Mouse (Mus musculus) frontal cortex, postnatal 14 days (tissue): ENCODE data around the gene Acss2.
"Not testable (repeated sequence)": the region's sequence is repeated elsewhere in the genome, so short reads cannot be mapped to it uniquely, and the experiment has no call there.

Experiments used
- DNase-seq, 2 experiments: peaks; one replicate each; pipeline ENCODE4 v3.0.0; 2022; ENCODE audit warnings: low spot score in 2 of 2

Acss2 gene

DNA sequence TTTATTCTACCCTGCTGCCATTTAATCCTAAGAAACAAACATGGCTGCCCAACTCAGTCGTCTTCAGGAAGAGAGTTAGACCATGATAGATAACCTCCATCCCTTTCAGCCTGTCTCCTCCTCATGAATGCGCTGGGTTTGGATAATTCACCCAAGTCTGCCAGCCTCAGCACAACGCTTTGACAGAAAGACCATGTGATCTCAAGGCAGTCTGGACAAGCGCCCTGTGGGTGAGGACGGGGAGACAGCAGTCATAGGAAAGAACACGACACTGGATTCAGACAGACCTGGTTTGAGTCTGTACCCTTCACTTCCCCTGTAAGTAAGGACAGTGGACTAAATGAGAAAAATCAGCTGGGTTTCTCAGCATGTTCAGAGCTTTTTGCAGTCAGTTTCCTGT is 71.8 kb downstream of the Acss2 start:
- no peak for DNase-seq

DNA sequence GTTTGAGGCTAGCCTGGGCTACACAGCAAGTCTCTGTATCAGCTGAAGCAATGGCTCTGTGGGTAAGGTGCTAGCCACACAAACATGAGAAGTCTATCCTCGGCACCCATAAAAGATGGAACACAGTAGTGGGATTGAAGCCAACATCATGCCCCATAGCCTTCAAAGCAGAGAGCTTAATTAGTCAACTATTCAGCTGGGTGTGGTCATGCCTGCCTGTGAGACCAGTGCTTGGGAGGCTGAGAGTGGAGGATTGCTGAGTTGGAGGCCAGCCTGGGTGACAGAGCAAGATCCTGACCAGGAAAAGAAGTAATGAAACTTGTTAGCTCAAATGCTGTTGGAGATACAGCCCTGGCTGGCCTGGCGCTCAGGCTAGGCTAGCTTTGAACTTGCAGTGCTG is 73.1 kb downstream of the Acss2 start:
- DNase-seq, result no peak

DNA sequence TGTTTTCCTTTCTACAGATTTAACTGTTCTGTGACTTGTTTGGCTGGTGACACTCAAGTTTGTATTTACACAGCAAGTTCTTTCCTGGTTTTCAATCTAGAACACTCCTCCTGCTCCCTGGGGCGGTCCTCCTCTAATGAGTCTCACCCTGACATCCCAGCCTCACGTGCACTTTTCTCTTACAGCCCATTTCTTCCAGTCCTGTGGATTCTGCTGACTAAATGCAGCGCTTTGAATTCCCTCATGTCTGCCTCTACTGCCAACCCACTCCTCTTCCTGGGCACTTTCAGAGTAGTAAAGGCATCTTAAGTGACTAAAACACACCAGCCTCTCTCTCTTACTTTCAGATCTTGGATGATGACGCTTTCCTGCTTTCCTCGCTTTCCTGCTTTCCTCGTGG is 73.9 kb downstream of the Acss2 start:
- no peak for DNase-seq

DNA sequence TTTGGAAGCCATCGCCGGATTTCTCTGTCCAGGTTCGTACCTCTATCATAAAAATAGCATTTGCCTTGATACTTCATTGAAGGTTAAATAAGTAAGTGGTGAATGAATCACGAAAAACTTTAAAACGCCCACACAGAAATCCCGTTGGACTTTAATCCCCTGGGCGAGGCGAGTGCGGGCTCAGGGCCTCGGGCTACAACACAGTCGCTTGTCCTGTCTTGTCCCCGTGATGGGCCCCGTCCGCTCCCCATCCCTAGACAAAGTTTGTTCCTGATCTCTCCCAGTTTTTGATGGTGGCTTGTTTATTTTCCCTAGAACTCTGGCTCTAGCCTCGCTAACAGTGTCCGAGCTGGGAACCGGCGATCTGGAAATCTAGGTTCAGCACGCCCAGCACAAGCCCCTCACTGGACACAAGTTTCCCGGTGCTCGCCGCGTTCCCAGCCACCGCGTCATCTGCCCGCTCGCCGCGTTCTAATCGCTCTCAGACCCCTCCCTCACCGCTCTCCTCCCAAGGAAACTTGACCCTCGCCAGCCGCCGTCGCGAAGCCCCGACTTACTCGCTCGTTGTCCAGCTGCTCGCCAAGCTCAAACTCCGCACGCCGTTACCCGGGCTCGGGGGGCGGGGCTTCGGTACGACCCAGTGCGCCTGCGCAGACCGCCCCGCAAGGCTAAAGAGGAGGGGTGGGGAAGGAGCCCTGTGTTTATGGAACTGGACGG is 74.5 kb downstream of the Acss2 start, which contains the start of gene Gss:
TSS of gene Gss (minus strand) at position 674 of the 717 bp plus-strand sequence.
- peak; percentile 95 to 98 for DNase-seq

DNA sequence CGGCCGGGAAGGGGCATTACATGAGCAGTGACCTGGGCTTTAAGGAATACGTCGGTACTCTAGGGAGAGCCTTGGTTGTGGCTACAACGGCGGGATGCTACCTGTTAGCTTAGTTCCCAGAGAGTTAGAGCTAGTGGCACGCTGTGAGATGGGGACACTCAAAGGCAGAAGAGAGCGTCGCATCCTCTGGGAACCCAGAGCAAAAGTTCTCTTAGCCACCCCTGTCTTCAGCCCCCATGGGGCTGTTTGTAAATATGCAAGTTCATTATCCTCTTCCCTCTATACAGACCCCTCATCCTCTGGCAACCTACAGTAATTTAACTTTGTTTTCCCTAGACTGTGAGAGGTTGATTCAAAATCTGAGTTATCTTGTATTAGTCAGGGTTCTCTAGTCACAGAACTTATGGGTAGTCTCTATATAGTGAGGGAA is 75.1 kb downstream of the Acss2 start:
- DNase-seq, result no peak

DNA sequence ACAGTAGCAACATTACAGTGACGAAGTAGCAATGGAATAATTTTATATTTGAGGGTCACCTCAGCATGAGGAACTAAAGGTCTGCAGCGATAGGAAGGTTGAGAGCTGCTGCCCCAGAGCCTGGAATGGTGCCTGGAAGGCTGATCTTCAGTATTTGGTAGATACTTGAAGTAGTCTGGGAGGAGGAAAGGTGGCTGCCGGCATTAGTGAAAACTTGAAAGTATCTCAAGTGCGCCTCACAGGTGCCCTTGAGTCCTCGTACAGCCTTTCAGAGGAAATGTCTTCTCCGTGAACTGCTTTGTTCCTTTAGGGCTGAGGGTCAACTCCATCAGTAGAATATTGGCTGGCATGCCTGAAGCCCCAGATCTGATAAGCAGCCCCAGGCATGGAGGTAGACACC is 77.8 kb downstream of the Acss2 start:
- DNase-seq, result no peak

DNA sequence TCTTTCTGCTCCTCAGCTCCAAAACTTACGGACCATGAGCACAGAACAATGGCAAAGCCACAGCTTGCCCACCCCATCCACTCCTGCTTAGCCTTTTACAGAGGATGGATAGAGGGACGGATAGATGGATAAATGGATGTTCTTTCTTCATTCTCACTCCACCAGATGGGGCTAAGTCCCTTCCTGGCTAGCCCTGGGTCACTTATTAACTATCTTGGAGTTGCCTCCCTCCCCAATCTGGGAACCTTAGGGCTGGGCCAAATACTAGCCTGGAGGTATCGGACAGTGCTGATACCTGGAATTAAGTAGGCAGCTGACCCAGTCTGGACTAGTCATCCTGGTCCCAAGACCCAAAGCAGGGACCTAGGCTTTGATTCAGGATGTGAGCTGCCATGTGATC is 86.0 kb downstream of the Acss2 start:
- no peak for DNase-seq

DNA sequence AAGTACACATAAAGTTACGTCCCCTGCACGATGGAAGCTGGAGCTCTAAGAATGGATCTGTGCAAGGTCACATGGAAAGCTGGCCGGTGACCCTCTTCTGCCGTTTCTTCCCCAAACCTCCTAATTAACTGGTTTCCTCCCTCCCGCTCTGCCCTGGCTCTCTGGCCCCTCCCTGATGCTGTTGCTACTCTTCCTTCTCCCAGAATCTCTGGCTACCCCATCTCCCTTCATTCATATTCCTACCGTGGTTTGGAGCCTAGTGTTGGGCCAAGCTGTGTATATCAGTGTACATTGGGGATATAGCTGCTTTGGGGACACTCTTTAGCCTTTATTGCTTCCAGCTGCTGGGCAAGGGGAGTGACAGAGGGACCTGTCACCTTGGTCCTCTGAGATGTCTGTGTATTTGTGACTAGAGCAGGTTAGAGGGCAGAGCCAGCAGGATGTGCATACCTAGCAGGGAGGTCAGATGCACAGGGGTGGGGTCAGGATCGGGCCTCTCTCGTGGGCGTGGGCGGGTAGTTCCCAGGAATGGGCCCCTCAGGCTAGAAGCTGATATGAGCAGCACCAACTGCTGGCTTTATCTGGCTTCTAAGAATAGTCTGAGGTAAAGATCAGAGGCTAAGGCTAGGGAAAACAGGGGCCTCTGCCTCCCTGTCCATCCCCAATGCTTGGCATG is 87.0 kb downstream of the Acss2 start:
- no peak for DNase-seq

DNA sequence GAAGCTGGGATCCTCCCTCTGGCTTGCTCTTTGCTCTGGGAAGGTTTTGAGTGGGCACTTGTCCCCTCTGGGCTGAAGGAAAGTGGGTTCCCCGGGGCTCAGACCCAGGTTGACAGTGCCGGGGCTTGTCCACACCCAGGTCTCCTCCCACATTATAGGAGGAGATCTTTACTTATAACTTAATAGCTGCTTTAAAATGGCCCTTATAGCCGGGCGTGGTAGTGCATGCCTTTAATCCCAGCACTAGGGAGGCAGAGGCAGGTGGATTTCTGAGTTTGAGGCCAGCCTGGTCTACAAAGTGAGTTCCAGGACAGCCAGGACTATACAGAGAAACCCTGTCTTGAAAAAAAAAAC is 87.5 kb downstream of the Acss2 start:
- not testable (repeated sequence) for DNase-seq

DNA sequence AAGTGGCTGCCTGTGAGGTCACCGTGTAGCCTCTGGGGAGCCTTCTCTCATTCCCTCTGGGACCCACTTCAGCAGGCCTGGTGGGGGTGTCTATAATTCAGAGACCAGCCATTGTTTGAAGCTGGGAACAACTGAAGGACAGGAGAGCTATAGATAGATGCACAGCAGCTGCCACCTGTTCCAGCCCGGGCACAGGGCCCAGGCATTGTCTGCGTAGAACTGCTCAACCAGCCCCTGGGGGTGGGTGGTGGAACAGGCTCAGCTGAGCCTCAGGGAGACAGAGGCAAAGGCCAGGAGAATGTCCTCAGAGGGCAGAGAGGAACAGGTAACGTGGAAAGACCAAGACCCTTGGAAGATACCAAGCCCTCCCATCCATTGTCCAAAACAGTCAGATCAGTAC is 88.6 kb downstream of the Acss2 start:
- no peak for DNase-seq

DNA sequence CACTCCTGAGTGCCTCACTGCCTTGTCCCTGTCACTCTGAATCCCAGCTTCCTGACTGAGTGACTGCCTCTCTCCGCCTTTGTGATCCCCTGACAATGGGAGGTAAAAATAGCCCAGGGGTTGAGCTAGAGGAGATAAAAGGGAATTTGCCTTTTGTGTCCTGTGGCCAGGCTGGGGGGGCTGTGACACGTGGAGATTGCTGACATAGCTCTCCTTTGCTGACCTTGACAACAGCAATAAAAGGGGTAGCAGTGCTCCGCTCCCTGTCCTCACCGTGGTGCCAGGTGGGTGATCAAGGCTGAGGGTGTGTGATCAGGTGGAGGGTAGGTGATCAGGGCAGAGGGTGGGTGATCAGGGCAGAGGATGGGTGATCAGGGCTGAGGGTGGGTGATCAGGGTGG is 93.2 kb downstream of the Acss2 start, which contains the start of gene Myh7b:
TSS of gene Myh7b (plus strand) at position 235 of the 400 bp plus-strand sequence.
- DNase-seq, result no peak

DNA sequence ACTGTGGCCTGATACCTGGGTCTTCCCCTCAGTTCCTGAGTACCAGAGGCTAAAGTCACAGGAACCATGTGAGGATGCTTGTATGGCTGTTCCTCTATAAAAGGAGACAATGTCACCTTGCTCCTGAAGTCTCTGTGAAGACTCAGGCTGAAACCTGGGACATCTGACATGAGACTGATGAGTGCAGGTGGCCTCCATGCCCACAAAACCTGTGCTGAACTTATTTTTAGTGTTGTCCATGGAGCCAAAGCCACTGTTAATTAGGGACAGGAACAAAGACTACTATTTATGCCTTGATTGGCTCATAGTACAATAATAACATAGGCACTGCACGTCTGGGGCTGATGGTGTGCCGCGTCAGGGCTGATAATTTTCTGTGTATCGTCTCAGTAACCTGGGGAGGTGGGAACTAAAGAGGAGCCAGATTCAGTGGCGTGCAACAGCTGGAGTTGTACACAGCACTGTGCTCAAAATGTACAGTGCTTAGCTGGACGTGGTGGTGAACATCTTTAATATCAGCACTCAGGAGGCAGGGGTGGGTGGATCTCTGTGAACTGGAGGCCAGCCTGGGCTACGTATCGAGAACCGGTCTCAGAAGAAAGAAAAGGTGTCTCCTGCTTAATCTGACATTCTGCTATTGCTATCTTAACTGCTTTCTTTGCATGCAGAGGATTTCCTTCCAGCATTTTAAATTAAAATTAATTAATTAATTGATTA is 94.2 kb downstream of the Acss2 start:
- no peak for DNase-seq

DNA sequence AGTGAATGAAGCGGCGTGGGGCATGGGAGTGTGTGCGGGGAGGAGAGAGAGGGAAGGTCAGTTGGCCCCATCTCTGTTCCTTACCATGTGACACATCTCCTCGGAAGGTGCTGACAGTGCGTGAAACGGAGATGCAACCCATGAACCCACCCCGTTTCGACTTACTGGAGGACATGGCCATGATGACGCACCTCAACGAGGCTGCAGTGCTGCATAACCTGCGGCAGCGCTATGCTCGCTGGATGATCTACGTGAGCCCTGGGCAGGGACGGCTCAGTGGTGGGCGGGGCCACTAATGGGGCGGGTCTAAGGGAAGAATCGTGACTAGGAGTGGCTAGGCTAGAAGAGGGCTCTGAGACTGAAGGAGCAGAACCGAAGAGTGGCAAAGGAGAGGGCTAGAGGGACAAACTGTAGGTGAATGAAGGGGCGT is 95.6 kb downstream of the Acss2 start:
- DNase-seq, result peak in 1 of 2 experiments; percentile 35

DNA sequence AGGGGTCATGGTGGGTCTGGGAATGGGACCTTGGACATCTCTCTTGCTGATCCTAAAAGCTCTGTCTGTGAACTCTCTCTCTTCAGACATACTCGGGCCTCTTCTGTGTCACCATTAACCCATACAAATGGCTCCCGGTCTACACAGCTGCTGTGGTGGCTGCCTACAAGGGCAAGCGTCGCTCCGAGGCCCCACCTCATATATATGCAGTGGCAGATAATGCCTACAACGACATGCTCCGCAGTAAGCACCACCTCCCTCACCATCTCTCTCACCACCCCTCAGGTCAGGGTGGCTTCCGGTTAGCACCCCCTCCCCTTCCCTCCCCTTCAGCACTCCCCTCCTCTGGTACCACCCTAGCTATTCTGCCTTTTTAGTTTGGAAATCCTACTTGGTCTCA is 96.2 kb downstream of the Acss2 start:
- DNase-seq, result no peak

DNA sequence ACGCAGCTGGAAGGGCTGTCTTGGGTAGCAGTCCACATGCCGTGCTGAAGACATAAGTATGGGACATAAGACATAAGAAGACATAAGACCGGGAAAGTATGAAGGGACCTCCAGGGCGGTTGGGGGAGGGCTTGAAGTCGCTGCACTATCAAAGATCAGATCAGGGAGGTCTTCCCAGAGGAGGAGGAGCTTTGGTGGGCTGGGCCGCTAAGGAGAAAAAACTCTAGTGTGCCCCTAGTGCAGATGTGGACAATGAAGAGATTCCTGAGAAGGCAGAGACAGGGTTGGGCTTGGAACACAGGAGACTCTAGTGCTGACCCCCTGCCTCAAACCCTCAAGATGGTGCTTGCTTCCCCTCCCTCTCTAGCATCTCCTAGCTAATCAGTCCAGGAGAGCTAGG is 99.2 kb downstream of the Acss2 start:
- DNase-seq, result no peak

DNA sequence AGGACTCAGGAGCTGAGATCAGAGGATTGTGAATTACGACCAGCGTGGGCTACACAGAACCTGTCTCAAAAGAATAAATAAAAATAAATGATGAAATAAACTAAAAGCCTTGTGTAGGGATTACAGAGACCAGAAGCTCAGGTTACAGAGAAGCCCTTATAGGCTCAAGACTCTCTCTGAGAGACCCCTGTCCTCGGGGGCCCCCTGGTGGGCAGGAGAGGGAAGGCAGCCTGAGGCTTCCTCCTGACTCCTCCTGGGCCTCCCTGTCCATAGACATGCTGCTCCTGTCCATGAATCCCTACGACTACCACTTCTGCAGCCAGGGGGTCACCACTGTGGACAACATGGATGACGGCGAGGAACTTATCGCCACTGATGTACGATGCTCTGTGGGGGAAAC is 102.1 kb downstream of the Acss2 start:
- peak; percentile 75 to 88 for DNase-seq

DNA sequence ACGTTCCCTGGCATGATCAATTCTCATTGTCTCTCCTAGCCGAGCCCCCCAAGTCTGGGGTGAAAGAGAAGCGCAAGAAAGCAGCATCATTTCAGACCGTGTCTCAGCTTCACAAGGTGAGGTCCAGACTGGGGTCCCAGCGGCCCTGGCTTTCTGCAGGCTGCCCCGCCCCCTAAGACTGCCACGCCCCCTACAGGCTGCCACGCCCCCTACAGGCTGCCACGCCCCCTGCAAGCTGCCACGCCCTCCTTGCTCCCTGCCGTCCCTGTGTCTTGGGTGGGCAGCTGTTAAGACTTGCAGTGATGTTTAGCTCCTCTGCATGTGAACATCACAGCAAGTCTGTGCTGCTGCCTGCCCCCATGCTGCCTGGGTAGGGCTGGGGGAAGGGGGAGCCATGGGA is 104.9 kb downstream of the Acss2 start:
- no peak for DNase-seq

DNA sequence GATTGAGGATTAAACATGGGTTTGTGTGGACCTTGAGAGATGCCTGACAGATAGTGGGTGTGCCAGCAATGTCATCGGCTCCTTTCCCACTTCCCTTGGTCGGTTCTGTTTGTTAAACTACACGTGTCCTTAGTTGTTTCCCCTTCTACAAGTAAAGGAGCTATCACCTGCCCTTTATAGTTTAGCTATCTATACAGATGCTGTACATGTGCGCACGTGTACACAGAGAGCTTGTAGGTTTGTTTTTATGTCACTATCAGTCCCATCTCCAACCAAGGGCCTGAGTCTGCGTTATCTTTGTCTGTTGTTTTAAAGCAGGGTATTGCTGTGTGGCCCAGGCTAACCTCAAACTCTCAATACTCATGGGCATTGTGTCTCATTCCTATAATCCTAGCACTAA is 106.2 kb downstream of the Acss2 start:
- no peak for DNase-seq

DNA sequence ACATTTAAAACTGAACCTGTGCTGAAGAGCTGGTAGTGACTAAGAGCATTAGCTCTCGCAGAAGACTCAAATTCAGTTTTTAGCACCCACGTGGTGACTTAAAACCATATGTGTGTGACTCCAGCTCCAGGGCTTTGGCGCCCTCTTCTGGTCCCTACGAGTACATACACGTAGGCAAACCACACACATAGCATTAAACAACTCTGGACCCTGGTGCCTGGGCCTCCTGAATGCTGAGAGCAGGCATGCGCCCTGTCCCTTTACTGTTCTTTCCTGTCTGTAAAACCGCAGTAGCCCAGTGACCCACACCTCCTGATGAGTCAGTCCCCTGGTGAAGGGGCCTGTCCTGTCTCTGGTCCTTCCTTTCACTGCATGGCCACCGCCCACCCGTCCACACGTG is 107.0 kb downstream of the Acss2 start:
- peak in 1 of 2 experiments; percentile 18 for DNase-seq

DNA sequence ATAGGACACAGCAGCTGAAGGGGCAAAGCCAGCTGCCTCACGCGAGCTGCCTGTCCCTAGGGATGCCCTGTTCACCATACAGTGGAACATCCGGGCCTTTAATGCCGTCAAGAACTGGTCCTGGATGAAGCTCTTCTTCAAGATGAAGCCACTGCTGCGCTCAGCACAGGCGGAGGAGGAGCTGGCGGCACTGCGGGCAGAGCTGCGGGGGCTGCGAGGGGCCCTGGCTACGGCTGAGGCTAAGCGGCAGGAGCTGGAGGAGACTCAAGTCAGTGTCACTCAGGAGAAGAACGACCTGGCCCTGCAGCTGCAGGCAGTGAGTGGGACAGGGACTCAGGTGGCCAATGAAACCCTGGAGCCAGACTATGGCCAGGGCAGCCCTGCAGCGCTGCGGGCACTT is 108.5 kb downstream of the Acss2 start:
- no peak for DNase-seq

DNA sequence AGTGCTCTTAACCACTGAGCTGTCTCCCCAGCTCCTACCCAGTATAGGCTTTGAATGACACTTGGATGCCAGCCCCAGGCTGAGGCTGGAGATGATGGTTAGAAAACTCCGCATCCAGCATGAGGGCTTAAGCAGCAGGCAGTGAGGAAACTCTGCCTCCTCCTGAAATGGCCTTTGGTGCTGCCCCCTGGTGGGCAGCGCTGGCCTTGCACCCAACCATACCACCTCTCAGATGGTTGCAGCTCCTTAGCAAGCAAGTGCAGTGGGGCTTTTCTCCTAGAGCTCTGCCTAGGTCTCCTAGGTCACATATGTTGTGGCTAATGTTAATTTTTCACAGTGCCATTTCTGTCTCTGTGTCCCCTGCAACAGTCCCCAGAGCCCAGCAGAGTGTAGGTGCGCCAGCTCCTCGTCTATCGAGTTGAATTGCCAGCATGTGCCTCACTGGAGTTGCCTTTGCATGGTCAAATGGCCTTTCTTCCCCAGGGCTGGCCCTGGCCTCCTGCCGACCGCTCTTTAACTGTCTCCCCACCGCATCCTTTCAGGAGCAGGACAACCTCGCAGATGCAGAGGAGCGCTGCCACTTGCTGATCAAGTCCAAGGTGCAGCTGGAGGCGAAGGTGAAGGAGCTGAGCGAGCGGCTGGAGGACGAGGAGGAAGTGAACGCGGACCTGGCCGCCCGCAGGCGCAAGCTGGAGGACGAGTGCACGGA is 109.4 kb downstream of the Acss2 start:
- peak; percentile 51 to 75 for DNase-seq

DNA sequence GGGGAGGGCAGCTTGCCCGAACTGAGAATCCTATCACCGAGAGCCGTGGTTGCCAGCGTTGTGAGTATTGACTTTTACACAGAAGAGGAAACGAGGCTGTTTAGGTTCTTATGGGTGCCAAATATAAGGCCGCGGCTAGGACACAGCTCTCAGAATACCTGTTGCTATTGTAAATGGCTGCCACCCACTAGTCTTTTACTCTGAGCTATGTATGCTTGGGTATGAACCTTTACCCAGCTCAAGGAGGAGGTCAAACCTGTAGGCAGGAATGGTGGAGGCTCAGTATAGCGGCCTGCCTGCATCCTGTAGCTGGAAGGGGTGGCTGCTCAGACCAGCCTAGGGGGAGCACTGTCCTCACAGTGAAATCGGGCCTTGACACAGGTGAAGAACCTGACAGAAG is 110.4 kb downstream of the Acss2 start:
- no peak for DNase-seq
